Mouse (Mus musculus) brain, embryonic 14.5 days (tissue): Measurements from ENCODE around the gene Sdk1. TPM values are rescaled to one million over a fixed set of nuclear protein-coding genes. Genes with fewer than 3 reads are reported as not detected.

Source experiments
- DNase-seq: peaks from one replicate; pipeline ENCODE4 v3.0.0-alpha.2; 2011; ENCODE audit warnings: low read depth
- CTCF ChIP-seq: fragments of 200-500 bp; IDR thresholded peaks from 2 replicates; pipeline ENCODE4 v1.5.1; 2012; ENCODE audit warnings: inconsistent platforms, mild to moderate bottlenecking, moderate library complexity, borderline replicate concordance; ENCODE audit not compliant: insufficient read depth, insufficient read length; ENCODE audit errors: extremely low read depth
- POLR2A ChIP-seq: fragments of 200-500 bp; IDR thresholded peaks from 2 replicates; pipeline ENCODE4 v1.6.1; 2012; ENCODE audit warnings: mild to moderate bottlenecking, inconsistent platforms, borderline replicate concordance; ENCODE audit not compliant: poor library complexity, insufficient read depth, insufficient read length, severe bottlenecking; ENCODE audit errors: extremely low read depth
- polyA plus RNA-seq: library from polyadenylated mRNA; depleted of rRNA; stranded (reverse); fragments of >200 nt; gene quantifications from 2 replicates; pipeline ENCODE4 v1.2.3, GENCODE M21; 2012

The Sdk1 gene
- polyA plus RNA-seq, 1 experiment = 7.3 TPM

DNA sequence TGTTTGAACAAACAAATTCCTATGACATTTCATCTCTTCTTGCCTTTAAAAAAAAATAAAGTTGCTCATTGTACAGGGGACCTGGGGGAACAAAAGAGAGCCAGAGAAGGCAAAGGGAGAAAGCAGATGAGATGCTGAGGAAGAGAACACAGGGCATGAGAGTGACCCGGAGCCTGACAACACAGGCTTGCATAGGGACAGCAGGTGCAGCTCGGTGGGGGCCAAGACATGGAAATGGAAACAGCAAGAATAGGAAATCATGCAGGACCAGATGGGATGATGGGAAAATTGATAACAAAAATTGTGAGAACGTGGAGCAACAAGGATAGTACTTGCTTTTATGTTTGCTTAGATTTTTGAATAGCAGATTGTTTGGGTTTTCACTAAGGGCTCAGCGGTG, 488.7 kb downstream of the Sdk1 start:
- peak; percentile 46 for DNase-seq
- no peak for TF ChIP-seq CTCF
- TF ChIP-seq POLR2A = no peak

DNA sequence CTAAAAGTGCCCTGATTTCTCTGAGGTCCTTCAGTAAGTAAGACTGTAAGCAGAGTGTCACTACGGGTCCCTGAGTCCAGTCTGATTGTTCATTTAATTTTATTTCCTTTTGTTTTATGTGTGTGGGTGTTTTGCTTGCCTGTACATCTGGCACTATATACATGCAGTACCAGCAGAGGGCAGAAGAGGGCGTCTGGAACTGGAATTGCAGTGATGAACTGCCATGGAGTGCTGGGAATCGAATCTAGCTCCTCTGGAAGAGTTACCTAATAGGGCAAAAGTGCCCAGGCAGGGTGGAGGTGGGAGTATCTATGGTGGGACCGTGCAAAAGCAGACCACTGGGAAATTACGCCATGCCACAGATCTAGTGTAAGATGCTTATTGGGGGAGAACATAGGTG, 497.4 kb downstream of the Sdk1 start:
- DNase-seq = no peak
- TF ChIP-seq POLR2A = no peak
- peak; percentile 14; the same call in 1 of the 2 replicates for TF ChIP-seq CTCF

DNA sequence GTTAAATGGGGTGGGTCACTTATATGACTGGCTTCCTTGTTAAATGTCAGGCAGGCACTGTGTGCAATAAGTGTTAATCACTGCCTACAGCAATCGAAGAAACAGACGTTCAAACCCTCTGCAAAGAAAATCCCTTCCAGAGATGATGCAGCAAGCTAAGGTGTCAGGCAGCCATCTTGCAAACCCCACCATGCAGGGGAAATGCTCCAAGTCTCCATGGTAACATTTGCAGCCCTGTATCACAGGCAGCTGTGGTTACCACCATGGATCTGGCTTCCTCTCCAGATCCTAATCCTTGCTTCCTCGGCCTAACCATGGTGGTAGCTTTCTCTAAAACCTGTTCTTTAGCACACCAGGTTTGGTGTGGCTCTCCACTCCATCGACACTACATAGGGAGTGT, 507.5 kb downstream of the Sdk1 start:
- peak; percentile 66 for DNase-seq
- TF ChIP-seq POLR2A = no peak
- no peak for TF ChIP-seq CTCF

DNA sequence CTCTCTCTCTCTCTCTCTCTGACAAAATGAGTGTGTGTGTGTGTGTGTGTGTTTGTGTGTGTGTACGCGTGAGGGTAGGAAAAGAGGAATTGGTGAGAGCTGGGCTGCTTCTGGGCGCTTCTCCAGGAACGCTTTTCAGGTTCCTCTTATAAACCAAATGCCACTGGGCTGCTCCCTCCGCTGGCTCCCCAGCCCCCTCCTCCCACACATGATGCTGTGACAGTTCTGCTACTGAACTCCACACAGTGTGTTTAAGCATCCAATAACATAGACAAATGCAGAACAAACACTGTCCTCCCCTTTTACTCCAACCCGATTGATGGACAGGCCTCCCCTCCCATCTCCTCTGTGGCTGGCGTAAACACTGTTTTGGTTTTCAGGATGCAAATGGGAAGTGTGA, 513.0 kb downstream of the Sdk1 start:
- no peak for TF ChIP-seq POLR2A
- no peak for TF ChIP-seq CTCF
- peak; percentile 86 for DNase-seq

DNA sequence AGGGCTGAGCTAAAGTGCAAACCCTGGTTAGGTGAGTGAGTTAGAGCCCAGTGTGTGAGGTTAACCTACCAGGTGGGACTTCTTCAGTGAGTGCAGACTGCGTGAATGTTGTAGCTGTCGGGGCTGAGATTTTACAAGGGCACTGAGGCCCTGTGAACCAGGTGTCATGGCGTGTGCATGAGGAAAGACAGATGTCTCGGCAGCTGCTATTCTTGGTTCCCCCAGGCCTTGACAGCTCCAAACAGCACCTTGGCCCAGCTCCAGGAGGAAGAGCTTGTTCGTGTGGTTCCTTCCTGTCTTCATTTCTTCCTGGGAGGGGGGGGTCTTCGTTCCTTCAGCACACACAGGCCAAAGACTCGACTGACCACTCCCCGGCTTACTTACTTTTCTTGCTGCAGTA, 517.6 kb downstream of the Sdk1 start:
- DNase-seq = peak; percentile 39
- TF ChIP-seq CTCF = no peak
- no peak for TF ChIP-seq POLR2A

DNA sequence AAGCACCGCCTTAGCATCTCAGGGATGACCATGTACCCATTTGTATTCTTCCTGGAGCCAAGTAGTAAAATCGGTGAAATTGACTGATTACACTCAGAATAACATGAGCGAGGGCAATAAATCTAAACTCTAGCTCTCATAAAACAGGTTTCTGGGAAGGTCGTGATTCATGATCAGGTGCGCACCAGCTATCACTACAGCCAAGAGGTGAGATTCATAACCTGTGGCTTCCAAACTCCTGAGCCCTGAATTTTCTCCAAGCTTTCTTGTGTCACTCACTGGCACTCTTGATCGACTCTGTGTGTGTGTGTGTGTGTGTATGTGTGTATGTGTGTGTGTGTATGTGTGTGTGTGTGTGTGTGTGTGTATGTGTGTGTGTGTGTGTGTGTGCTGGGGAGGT, 522.8 kb downstream of the Sdk1 start:
- DNase-seq = no peak
- no peak for TF ChIP-seq POLR2A
- TF ChIP-seq CTCF = no peak

DNA sequence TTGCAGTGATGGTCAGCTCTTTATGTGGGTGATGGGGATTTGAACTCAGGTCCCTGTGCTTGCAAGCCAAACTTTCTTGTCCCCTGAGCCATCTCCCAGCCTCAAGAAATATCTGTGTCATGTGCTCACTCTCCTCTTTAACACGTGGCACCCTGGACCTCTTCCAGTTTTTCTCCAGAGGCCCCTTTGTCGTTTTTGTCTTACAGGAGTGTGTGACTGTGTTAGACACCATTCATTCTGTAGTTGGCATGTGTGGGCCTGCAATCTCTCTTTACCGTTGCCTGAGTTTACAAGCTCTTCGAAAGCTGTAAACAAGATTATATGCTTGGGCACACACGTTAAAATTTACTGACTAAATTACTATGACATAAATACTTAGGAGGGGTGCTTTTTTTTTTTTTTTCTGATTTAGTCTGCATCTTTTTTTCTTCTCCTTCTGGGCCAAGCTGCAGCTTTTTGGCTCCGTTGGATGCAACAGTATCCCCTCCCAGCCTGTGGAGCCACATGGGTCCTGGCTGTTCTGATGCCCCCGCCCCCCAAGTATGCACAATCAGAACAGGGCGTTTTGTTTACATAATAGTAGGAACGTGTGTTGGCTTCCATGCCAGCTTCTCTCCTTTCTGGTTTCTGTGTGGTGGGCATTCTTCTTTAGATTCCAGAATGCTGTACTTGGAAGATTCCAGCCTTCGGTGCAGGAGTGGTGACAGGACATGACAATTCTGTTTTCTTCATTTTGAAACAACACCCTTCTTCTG, 527.6 kb downstream of the Sdk1 start:
- TF ChIP-seq POLR2A (no peak), CTCF (no peak)
- peak; percentile 81 for DNase-seq

DNA sequence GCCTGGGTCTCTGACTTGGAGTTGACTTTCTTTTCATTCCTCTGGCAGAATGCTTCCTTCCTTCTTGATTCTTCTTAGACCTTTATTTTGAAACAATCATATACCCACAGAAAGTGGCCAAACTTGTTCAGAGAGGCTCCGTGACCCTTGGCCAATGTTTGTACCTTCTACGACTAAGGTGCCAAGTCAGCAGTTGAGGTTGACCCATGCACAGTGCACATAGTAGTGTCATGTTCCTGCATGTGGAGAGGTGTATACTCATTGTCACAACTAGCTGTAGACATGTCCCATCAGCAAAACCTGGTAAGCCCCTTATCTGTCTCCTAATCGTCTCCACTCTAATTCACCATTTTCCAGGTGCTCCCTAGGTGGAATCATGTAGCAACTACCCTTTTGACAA, 530.2 kb downstream of the Sdk1 start:
- no peak for DNase-seq
- no peak for TF ChIP-seq POLR2A
- TF ChIP-seq CTCF = no peak

DNA sequence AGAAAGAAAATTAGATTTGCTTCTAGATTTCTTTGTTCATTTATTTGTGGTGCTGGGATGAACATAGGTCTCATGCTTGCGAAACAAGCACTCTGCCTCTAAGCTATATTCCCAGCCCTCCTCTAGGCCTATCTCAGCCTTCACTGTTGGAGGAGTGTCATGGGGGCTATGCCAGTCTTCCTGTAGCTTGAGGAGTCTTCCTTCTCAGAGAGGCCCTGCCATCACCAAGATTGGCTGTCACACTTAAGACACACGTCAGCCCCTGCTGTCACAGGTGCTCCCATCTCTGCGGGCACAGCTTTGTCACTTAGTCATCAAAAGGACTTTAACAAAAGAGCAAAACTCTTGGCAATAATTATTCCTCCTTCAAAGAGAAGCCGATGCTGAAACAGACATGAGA, 536.9 kb downstream of the Sdk1 start:
- DNase-seq = no peak
- TF ChIP-seq CTCF = no peak
- TF ChIP-seq POLR2A = no peak

DNA sequence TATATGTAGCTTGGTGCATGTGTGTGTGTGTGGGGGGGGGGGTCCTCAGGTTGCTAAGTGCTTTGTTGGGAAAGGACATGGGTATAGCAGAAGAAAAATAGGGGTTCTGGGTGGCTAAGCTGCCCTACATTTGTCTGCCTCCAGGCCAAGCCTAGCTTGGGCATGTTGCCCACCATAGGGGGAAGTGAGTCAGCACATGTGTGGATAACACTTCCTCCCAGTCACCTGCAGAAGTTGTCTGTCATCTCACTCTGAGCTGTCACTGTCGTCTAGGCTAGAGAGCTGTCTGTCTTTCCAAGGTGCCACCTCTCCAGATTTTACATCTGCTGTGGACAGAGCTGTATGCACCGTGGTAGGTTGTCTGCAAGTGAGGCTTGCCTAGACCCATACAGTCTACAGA, 539.9 kb downstream of the Sdk1 start:
- DNase-seq = no peak

DNA sequence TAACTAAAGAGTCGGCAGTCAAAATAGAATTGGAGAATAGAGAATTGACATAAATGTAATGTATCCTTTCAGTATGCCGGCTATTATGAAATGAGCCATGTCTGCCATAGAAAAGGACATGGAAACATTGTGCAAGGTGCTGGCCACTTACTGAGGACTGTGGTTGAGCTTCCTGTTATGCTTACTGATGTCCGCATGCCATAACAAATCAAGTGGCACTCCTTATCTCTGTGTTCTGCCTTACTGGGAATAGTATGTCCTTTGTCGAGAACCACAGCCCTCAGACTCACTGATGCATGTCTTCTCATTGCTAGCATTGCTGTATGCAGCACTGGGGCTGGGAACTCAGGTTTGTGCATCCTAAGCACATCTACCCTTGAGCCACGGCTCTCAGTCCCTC, 541.0 kb downstream of the Sdk1 start:
- no peak for DNase-seq

More for the DNA sequence above, 539.9 kb downstream of the Sdk1 start:
- TF ChIP-seq POLR2A = no peak
- TF ChIP-seq CTCF = no peak

DNA sequence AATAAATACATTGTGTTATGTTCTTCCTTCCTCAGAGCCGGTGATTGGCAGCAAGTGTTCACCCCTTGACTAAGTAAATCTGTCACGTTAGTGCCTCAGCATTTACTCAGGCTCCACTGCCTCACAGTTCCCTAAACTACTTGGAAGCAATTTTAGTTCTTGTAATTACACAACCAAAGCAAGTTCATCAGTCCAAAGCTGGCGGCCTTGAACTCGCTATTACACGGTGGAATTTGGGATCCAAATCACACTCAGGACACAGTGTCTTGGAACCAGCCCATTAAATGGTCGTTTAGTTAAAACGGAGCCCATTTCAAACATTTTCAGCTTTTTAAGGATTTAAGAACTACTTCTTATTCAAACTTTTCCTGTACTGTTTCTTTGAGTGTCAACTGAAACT, 542.2 kb downstream of the Sdk1 start:
- TF ChIP-seq POLR2A = no peak
- TF ChIP-seq CTCF = no peak
- no peak for DNase-seq

More for the DNA sequence above, 541.0 kb downstream of the Sdk1 start:
- TF ChIP-seq CTCF (no peak), POLR2A (no peak)

DNA sequence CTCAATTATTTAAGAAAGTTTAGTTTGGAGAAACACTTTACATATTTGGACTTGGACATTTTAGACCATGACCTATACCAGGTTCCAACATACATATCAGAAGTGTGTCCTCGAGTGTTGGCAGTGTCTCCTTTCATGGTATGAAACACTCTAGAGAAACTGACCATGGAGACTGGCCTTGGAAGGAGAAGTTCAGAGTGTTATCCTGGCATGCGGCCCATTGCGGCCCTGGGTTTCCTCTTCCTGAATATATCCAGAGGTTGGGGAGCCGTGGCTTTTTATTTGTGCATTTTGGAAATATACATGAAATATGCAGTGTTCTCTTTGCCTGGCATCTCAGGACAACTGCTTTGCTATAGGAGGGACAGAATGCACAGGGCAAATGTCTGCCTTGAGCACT, 552.6 kb downstream of the Sdk1 start:
- no peak for DNase-seq
- TF ChIP-seq CTCF (no peak), POLR2A (no peak)

DNA sequence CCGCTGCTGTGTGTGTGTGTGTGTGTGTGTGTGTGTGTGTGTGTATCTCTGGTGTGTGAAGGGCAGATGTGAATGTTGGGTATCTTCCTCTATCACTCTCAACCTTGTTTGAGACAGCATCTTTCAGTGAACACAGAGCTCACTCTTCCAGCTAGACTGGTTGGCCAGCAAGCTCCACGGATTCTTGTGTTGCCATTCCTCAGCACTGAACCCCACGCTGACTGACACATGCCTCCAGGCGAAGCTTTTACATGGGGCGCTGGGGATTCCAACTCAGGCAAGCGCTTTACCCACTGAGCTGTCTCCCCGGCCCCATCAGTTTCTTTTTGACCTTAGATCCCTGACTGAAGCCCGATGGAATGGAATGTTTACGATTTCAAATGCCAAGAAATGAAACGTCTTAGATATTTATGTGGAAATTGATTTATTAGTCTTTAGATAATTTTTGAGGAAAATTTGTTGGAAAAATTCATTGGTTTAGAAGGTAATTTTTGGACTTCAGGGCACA, 582.6 kb downstream of the Sdk1 start:
- no peak for TF ChIP-seq CTCF
- TF ChIP-seq POLR2A = no peak
- DNase-seq = no peak
